Mouse (Mus musculus) cerebellum, postnatal 10 days (tissue): ENCODE measurements around the gene Fam198b.
"Not testable (repeated sequence)": the region's sequence is repeated elsewhere in the genome, so short reads cannot be mapped to it uniquely, and the experiment has no call there.

Source experiments
- DNase-seq, 2 experiments: peaks; one replicate each; pipeline ENCODE4 v3.0.0; 2021; ENCODE audit warnings: mixed read lengths in 2 of 2

Fam198b gene

DNA sequence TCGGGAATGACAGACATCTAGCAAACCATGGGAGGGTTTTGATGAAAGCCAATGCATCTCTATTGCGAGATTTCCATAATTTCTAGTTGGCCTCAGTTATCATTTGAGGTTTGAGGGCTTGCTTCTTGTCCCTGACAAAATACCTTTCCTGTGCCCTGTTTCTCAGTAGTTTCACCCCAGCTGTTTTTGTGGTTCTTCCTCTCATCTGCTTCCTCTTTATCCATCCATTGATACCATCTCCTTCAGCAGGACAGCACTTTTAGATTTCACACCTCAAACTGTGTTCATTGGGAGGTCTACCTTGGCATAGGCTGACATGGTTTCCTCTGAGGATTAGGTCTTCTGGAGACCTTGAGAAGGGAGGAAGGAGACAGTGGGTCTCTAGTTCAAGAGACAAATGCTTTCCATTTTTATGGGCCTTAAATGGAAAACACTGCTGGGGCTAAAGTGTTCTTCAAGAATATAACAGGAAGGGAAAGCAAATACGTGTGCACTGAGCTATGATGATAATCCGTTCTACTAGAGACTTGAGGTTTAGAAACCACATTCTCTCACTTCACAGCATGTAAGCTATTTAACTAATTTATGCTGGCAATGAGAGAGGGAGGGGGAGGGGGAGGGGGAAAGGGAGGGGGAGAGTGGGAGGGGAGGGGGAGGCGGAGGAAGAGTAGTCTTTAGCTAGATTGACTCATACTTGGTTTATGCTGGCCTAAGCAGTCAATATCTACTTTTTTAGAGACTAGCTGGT, 41.8 kb downstream of the Fam198b start:
- no peak for DNase-seq

DNA sequence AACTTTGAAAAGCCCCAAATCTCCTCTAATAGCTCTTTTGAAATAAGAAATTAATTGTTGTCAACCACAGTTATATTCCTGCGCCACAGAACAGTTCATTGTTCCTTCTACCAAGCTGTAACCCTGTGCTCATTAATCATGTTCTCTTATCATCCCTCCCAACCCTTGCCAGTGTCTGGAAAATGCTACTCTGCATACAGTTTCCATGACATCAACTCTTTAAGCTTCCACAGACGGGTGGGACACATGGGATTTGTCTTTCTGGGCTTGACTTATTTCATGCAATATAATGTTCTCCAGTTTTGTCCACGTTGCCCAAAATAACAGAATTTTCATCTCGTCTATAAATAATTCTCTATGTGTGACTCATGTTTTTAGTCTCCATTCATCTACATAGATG, 42.7 kb downstream of the Fam198b start:
- DNase-seq, result no peak

DNA sequence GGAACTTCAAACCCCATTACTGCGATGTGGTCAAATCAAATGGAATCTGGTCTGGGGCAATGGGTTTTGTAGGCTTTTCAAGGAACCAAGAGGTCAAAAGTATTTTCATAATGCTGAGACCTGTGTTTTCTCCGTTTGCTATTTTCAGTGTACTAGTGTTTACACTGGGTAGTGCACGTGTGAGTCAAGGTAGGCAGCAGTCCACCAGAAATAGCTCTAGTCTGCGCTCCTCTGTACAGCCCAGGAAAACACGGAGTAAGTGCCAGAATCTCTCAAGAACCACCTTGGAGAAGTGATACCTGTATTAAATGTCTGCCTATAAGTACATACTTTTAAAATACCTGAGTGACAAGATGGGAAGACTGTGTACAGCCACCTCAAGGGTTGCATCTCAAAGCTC, 44.1 kb downstream of the Fam198b start:
- DNase-seq, result no peak

DNA sequence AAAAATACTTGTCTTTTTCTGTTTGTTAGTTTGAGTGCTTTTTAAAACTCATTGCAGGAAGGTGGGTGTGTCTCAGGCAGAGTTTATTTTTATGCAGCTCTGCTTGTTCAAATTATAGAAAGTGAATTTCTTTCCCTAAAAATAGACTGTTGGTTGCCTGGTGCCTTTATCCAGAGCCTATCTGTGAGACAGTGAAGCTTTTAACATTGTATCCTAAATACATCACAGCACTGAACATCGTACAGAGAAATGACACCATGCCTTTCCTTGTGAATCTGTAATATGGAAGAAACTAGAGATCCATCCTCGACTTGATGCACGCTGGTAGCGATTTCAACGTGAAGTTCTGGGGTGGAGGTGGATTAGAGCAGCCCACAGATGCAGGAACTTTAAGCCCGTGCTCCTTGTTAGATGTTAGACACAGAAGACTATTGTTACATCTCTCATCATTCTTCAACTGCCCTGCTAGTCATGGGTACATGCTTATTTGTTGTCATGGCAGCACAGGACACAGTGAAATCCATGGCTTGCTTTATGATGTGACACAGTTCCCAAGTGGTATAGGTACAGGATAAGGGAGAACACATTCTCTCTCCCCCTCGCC, 45.9 kb downstream of the Fam198b start:
- no peak for DNase-seq

DNA sequence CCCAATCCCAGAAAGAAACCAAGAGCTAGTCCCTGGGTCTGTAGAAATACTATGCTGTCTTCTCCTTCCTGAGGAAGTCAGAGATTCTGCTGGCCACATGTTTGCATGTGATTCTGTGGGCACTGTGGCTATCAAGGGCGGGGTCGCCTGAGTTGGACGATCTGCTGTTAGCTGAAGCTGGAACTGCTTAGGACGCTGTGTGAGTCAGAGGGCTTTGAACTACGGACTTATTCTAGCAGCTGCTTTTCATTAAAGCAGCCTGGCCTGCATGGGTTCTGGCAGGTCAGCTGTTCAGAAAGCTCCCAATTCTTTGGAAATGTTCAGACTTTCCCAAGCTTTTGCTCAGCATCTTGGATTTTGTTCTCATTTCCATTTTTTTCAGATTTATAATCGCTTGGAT, 51.9 kb downstream of the Fam198b start:
- DNase-seq, result no peak

DNA sequence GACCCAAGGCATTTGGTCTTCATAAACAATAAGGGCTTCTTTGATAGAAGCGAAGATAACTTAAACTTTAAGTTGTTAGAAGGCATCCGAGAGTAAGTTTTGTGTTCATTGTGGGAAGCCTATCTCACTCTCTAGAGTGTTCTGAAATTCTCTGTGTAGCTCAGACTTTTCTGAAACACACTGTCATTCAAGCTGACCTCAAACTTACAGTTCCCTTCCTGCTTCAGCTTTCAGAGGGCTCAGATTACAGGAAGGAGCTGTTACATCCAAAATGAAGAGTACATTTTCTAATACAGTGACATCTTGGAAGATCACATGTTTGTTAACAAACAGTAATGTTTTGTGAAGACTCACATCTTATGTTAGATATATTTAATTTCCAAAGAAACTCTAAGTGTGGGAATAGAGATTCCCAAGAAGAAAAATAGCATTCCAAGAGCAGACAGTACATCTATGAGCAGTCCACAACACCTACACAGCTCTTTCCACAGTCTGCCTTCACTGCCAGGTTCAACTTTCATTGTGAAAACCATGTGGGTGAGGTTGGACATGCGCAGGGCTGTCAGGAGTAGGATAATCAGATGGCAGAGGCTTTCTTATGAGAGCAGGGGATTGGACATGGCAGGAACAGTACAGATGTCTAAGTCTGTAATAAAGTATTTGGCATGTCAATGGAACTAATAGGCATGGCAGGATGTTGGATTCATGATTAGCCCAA, 52.6 kb downstream of the Fam198b start:
- no peak for DNase-seq

DNA sequence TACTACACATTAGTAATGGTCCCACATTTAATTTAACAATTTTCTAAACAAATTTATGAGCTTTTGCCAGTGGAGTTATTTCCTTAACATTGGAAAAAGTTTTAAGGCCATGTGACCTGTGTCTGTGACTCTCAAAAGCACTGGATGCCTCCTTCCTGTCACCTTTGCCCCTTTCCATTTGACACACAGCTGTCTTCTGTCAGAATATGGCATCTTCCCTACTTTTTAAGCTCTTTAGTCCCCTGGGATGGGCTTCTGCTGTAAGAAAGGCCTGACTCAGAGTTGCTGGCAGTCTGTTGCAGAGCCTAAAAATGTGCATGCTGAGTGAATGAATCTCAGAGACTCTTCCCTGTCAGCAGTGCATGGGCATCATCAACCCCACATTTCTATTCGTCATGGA, 63.4 kb downstream of the Fam198b start:
- DNase-seq, result no peak

DNA sequence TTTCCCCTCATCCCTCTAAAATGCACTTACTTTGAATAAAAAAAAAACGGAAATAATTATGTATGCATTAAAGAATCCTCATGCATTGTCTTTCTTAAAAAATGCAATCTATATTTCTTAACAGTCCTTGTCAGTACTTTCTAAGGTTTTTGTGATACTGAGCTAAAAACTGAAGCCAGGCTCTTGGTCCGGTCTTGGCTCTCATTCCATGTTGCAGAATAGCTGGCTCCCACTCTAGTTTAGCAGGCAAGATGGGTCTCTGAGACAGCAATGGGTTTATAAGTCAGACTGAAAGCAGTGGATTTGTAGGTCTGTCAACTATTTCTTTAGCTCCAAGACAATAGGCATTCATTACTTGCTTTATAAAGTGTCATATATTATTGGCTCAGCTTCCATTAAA, 63.8 kb downstream of the Fam198b start:
- DNase-seq, result no peak

DNA sequence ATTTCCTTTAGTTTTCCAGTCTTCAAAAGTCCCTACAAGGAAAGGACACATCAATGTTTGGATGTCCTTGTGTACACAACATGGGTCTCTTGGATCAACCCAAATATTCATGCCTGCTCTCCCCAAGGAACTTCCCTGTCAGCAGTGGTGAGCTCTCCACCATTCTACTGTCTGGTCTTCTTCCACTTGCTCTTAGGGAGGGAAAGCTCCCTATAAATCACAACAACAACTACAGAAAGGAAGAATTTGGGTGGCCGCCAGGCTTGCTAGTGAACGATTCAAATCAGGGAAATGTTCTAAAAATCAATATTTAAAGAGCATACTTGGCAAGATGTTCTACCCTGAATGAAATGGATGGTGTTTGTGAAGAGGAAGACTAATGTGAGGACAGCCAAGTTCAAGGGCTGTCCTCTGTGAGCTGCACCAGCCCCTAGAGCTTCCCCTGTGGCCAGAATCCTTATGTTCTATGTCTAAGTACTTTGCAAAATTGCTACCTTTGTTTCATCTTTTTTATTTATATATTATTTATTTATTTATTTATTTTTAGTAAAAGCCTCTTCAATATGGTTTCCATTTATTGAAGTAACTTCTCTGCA, 68.9 kb downstream of the Fam198b start:
- DNase-seq, result peak; percentile 10 to 11

DNA sequence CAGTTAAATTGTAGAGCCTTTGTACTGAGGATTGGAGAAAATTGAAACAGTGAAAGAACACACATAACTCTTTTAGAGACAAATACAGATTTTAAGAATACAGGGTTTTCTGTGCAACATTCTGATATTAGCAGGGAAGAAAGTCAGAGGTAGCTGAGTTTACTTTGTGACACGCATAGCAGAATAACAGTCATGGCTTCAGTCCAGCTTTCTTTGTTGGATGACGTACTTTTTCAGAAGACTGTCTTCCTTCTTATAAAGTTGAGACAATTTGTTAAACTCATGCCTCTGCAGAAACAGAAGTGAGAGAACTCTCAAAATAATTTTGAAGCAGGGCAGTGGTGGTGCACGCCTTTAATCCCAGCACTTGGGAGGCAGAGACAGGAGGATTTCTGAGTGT, 70.9 kb downstream of the Fam198b start:
- DNase-seq, result no peak

DNA sequence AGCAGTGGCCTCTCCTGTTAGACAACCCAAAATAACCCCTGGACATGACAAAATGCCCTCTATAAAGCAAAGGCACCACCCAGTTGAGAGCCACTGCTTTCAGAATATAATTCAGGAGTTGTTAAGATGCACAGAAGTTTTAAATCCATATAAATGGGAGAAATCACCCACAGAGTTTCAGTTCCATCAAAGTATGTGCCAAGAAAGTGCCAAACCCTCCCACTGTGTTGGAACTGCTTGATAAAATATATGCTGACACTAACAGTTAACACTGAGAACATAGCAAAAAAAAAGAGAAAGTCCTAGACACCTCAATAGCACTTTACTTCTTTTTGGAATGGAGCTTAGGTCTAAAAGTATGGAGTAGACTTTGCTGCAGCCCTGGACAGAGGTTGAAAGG, 72.5 kb downstream of the Fam198b start:
- peak in 1 of 2 experiments; percentile 4 for DNase-seq

DNA sequence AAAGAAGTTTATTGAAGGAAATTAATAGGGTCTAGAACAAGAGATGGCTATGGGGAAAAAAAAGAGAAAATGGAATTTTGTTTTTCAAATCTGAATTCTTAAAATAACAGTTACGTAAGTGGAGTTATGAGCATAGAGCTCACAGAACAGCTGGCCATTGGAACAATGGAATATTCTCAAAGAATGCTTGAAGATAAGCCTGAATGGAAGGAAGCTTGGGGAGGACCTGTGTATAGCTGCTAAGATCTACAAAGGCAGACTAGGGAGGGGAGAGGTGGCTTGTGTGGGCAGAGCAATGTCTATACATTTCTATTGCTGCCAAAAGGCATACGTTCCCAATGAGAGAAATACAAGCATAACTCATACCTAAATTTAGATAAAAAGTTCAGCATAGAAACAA, 73.4 kb downstream of the Fam198b start:
- DNase-seq, result no peak

DNA sequence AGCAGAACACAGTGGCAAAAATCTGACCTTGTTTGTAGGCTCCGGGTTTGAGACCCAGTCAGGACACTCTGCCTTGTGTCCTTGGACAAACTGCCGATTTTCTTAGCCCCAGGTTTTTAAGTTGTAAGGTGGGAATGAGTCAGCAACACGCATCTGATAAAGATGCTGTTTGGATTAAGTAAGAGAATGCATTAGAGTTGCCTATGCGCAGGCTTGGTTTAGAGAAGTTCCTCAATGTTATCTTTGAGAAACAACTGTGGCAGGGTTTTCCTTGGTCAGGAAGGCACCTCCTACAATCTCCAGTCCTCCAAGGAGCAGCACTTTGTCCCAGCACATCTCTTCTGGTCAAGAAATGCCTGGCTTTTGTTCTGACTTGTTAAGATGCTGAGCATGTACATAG, 82.4 kb downstream of the Fam198b start:
- DNase-seq, result no peak

DNA sequence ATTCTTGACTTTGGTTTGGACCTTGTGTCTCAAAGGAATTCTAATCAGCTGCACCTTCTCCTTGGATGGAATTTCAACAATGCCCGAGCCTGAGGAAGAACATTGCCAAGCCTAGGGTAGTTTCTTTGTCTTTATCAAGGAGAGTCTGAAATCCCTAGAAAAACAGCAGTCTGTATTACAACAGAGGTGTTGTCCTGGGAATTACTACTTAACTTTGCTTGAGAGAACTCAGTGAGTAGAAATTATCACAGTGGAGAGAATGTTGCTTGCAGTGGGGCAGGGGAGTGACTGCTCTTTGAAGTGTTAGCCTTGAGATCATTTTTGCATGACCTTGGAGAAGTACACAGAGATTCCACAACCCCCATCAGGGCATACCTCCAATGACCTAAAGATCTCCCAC, 83.0 kb downstream of the Fam198b start:
- DNase-seq, result no peak

DNA sequence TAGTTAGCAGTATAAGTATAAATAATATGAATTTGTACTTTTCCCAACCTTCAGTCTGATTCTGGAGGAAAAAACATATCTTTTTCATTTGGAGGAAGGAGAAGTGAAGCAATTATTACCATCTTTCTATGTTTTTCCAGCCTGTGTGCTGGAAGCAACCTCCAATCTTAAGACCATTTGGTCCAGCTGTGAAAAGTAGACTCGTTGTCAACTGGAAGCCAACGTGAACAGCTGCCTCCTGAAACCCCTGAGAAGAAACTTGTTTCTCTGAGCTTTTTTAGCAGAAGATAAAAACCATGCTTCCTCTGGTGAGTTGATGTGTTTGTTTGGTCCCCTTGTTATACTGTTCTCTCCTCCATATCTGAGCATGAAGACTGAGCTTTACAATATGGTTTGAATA, 84.1 kb downstream of the Fam198b start:
- no peak for DNase-seq

DNA sequence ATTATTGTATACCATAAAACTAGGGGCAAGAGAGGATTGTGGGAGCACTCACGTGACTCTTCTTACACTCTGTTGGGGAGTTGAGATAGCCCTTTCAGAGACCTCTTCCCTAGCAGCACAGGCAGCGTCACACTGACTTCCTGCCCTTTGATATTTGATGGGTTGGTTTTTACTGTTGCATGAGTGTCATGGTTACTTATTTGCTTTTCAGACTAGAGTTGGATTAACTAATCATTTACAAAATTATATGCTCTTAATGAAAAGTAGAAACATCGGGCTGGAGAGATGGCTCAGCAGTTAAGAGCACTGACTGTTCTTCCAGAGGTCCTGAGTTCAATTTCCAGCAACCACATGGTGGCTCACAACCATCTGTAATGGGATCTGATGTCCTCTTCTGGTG, 85.2 kb downstream of the Fam198b start:
- not testable (repeated sequence) for DNase-seq

DNA sequence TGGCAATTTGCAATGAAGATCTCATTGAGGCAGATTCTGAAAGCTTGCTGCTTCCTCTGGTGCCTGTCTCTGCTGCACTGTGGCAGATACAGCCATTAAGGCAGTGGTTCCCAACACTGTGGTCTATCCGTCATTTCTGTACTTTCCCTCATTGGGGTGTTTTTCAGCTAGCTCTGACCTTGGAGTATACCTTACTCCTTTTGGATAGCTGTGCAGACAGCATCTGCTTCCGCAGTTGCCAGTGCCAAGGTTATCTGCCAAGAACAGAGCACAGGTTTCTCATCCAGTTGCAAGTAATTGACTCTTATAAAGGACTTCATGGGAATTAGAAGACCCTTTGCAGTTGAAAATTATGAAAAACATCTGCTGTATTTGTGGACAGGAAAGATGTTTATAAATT, 85.7 kb downstream of the Fam198b start:
- peak; percentile 15 to 18 for DNase-seq

DNA sequence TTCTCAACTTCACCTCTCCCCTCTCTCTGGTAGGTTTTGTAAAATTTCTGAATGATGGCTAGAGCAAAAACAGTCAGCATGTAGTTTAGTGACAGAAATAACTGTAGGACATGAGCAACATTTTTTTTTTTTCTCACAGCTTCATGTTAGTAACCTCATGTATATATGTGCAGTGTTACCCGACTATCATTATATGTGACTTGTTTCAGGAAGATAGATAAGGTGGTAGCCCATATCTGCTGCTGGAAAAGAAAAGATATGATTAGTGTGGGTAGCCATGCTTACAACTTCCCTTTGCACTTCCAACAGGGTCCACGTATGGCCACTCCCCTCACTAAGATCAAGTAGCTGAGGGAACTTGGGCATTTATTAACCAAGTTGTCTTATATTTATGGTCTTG, 86.2 kb downstream of the Fam198b start:
- no peak for DNase-seq

DNA sequence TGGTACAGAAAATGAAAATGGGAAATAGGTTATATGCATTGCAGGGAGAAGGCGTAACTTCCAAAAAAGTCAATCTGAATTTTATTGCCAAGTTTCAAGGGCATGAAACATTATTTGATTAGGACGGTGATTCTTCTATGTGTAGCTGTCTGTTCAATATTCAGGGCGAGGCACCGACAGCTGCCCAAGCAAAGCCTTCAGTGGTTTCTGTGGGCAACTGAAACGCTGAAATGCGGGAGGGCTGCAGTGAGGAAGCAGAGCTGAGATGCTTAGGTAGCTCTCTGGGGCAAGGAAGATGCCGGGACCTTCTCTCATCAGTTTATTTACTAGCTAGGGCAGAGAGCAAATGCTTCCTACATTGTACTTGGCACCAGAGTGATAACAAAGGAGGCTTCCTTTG, 87.2 kb downstream of the Fam198b start:
- no peak for DNase-seq

DNA sequence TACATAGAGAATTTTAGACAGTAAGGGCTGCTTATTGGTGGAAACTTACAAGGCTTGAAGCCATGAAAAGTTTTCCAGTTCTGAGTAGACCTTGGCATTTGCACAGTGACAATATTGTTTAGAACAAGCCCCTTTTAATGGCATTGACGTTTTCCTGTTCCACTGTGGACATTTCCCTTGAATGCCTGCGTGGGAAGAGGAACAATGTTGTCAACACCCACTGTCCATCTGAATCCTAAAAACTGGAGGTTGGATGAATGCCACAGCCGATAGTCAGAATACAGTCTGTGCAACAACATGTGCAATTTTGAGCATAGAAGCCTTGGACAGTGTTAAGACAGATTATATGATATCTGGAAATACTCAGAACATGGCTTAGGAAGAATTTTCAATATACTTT, 92.5 kb downstream of the Fam198b start:
- peak; percentile 9 to 11 for DNase-seq

DNA sequence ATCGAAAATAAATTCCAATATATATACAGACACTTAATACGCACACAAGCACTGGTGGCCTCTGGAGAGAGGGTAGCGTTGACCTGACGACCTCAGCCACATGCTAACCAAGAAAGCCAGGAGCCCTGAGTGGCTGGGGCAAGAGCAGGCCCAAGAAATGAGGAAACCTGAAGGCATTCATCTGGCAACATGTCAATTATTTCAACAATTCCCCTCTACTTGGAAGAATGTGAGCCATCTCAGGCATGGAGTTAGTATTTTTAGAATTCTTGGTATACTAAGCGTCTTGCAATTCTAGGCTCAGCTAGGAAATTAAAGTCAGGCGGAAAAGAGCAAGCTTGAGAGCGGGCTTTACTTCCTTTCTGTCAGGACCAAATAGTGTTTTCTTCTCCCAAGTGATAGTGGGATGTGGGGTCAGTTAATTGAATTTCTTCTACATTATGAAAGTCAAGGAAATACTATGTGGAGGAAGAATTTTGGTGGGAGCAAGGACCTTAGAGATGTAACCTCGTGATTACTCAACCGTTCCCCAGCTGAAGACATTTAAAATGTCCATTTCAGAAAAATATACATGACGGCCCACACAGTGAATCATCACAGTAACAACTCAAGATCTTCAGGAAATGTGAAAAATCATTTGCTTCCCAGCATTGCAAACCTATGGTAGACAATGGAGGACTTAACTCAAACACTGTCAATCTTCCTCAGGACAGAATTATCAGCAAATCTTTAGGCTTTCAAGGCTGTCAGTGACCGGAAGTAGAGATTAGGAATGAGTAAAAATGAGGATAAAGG, 93.5 kb downstream of the Fam198b start:
- DNase-seq, result no peak

DNA sequence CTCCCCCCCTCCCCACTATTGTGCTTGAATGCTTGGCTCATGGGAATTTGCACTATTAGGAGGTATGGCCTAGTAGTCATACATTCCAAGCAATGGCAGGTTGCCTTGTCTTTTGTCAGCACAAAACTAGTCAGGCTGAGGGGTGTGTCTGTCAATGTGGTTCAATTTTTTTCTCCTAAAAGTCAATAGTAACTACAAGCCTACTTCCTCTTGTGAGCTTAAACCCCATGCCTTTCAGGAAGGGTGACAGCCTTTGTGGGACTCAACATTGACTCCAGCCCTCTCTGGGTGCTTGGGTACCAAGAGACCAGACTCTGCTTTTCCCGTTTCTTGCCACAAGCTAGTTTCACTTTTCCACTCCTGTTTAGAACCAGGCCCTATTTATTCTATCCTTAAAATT, 96.4 kb downstream of the Fam198b start:
- DNase-seq, result no peak

DNA sequence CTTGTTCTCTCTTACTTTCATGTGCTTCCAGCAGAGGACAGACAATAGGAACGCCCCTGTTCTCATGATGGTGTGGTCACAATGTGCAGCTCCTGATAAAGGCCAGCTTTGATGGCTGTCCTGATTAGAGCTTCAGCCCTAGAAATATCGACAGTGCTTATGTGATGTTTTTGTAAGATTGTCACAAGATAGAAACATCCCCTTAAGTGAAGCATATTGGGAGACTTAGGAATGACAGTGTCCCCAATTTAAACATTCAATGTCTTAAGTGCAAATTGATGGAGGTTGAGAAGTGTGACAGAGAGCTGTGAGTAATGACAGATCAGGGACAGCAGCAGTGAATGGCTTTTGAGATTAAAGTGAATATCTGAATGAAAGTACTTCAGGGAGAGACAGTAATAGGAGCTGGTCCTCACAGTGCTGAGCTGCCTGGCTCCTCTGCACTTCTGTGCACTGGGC, 99.7 kb downstream of the Fam198b start:
- no peak for DNase-seq
